Mouse (Mus musculus) E14TG2a.4 (cell line): ENCODE data around the gene Parp3.

Experiments
- CTCF ChIP-seq: conservative IDR thresholded peaks from 2 replicates; pipeline ENCODE4 v1.5.1; 2014; ENCODE audit warnings: low read length
- NANOG ChIP-seq: IDR thresholded peaks from 2 replicates; pipeline ENCODE4 v1.6.1; 2014; ENCODE audit warnings: borderline replicate concordance, low read length, mixed read lengths
- POU5F1 ChIP-seq: IDR thresholded peaks from 2 replicates; pipeline ENCODE4 v1.6.1; 2014; ENCODE audit warnings: low read length, borderline replicate concordance

GRCm38 (mm10) chr9:106471892-106472291 is 4.9 kb downstream of the Parp3 start:
- no peak for TF ChIP-seq CTCF
- no peak for TF ChIP-seq POU5F1
- no peak for TF ChIP-seq NANOG
